Mouse (Mus musculus): ENCODE measurements around the gene Prkag2. TPM values are rescaled to one million over a fixed set of nuclear protein-coding genes. Genes with fewer than 3 reads are reported as not detected.

The Prkag2 gene
- polyA plus RNA-seq (2012; rRNA removed; ENCODE audit: low replicate concordance), result 14.0 and 24.6 TPM in 2 replicates

DNA sequence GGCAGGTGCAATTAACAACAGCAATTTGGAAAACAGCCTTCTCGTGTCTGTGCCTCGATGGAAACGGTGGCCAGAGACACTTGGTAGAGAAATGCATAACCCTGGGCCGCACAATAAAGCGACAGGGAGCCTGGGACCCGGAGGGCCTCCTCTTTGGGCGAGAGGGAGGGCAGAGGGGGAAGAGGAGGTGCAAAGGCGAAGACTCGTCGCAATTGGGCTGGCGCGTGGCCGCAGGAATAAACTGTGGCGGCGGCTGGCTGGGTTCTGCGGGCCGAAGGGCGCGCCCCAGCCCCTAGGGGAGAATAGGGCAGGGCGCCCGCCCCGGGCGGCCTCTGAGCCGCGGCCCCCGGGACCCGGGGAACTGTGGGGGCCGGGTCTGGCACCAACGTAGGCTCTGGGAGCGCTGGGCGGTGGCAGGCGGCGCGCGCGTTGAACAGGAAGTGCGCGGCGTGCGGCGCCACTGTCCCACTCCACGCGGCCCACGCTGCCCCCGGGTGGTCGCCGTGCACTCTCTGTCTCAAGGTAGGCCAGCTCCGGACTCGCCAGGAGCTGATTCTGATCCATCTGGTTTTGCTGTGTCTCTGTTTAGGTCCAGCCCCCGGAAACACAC is at the start of gene Prkag2:
Gene Prkag2 (minus strand): TSS at position 127 of the 610 bp plus-strand sequence.

DNA sequence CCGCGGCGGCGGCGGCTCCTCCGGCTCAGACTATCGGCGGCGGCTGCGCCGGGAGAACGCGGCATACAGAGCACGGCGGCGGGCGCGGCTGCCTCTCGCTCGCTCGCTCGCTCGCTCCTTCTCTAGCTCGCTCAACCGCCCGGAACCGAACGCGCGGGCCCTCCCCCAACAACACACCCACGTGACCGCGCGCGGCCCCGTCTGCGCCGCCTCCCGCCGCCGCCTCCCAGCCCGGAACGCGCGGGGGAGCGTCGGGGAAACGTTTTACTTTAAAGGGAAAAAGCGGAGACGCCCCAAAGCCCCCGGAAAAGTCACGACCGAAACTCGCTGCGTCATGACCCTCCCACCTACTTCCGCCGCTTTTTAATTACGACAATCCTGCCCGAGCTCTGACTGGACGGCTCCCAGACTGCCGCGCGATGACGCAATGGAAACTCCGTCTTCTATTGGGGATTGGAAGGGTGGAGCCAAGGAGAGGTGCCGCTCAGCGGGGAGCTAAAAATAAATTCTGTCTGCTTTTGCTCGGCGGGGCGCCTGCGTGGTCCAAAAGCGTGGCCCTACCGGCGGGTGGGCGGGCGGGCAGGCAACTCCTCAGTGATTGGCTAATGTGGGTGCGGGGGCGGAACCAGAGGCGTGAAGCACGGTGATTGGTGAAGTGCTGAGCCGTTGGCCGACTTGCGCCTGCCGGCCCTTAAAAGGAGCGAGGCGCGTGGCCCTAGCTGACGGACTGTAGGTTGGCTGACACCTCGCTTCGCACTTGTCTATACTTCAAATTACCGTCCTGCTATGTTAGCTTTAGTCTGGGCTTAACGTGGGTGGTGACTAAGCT is 258.0 kb downstream of the Prkag2 start, which contains the start of gene Rheb:
Gene Rheb (minus strand): TSS at position 351 of the 829 bp plus-strand sequence.

Other genes with a start within 250 kb of the Prkag2 start
- gene Galntl5, start 80.8 kb upstream of the Prkag2 start, polyA plus RNA-seq (2012; rRNA removed; ENCODE audit: low replicate concordance), result not detected in 2 replicates
- 11.0 and 16.8 TPM in 2 replicates for gene Galnt11, start 121.3 kb upstream of the Prkag2 start, polyA plus RNA-seq (2012; rRNA removed; ENCODE audit: low replicate concordance)
- not detected in 2 replicates for gene E130116L18Rik, start 122.5 kb upstream of the Prkag2 start, polyA plus RNA-seq (2012; rRNA removed; ENCODE audit: low replicate concordance)

All from mammary gland, adult 2 months (tissue).